Mouse (Mus musculus) megakaryocyte progenitor cell, adult 5-6 weeks (primary cell): ENCODE measurements at regions not wholly inside any gene's neighbourhood (a gene's known extent, or its start where the extent isn't known, plus 50 kb on each side); places are given as distances from the start of the nearest gene placed in this dataset.

Experiments
- ATAC-seq: replicated peaks from 2 replicates; pipeline ENCODE4 v1.8.0; 2016; ENCODE audit warnings: mild to moderate bottlenecking, moderate TSS enrichment, inconsistent platforms; ENCODE audit not compliant: poor library complexity

DNA sequence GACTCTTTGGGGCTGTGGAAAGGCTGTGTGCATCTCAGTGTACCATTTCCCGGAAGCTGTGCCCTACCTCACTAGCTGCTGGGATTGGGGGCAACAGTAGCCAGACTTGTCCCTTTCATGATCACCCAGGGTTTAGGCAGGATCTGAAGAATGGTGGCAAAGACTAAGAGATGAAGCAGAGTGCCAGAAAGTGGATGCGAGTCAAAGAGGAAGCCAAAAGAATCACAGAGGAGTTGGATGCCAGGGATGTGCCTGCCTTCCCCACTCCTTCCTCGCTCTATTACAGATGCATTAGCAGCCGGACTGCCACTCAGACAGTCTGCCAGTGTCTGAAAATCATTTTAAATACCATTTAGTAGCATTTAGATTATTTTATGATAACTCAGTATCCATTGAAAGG, 271.5 kb upstream of the Slc24a2 start:
- ATAC-seq = no peak

- no peak for ATAC-seq
Observed at GRCm38 (mm10) chr4:87500441-87500840, 270.2 kb upstream of the Slc24a2 start.

DNA sequence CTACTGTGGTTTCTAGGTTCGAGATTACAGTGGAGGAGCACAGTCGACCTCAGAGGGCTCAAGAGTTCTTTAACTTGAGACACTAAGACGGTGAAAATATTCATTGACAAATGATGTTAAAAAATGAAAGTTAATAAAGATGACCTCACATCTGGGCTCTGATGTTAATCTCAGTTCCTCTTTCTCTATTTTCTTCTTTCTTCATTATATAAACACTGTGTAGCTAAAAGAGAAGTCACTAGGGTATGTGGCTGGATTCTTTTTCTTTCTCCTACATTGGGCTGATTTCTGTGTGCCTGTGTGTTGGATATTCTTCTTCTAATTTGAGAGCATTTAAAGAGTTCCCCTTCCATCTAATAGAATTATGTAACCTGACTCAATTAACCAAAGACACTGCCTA, 257.5 kb upstream of the Slc24a2 start:
- peak; percentile 74 for ATAC-seq

DNA sequence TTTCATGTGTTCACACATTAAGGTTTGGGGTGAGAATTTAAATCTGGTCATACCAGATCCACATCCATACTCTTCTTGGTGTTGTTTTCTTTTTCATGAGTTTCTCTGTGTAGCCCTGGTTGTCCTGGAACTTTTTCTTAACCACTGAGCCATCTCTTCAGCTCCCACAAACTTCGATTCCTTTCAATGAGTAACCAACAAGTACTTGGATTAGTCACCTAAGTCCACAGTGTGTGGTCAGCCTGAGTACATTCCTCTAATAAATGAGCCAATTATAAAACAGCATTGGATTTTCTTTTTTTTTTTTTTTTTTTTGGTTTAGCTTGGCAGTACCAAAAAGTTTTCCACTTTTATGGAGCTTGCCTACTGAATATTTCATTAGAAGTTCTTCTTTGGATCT, 245.3 kb upstream of the Slc24a2 start:
- no peak for ATAC-seq

DNA sequence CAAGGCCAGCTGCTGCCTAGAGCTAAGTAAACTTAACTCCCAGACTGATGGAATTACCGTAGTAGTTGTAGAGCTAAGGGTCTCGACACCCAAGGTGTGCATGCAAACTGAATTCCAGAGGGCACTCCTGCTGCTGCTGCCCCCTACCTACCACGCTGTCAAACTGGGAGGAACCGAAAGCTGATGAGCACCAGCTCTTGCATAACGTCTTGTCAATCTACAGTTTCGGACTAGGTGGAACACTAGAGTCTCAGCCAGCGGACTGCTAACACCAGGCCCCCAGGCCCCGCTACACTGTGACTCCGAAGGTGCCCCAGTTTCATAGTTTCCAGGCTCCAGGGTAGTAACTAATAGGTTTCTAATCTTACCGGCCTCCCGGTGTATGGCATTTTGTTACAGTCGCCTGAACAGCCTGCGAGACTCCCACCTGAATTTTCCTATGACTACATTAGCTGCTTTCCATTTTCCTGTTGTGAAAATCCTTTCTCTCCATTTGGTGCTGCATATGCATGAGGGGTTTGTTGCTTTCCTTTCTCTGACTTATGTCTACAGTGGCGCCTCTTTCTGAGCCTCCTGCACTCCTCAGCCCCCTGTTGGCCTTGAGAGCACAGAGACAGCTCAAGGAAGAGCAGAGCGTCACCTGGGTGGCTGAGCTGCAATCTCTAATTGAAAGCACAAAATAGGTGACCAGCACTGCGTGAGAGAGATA, 243.2 kb upstream of the Slc24a2 start:
- no peak for ATAC-seq

GRCm38 (mm10) chr4:87472787-87473186, 242.5 kb upstream of the Slc24a2 start:
- ATAC-seq = no peak

DNA sequence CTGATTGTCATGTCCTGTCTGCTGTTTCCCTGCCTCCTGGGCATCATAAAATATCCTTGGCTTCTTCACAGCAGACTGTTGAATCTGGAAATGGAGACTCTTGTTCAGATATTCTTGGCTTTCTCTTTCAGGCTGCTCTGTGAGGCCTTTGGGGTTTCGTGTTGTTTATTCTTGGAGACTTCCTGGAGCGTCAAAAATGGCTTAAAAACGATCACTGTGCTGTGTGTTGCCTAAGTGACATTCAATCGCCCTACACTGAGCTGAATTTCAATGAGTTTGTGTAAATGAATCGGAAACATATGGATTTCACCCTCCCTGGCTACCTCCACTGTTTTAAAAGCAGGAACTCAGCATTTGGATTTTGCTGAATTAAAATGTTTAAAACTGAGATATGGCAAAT, 241.1 kb upstream of the Slc24a2 start:
- no peak for ATAC-seq

DNA sequence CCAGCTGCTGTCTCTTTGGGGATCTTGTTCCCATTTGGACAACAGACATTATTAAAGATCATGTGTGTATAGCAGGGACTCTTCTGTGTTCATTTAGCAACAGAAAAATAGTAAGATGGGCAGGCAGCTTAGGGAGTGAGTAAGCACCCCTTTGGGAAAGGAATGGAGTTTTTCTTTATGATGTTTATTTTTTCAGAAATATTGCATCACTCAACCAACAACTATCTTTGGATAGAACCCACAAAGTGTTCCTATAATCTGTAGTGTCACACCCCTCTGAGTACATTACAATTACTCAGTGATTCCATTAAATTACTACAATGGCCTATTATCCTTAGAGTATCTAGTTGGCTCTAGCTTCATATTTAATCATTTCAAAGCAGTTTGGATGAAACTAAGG, 237.3 kb upstream of the Slc24a2 start:
- no peak for ATAC-seq

GRCm38 (mm10) chr4:87467018-87467417, 236.7 kb upstream of the Slc24a2 start:
- no peak for ATAC-seq

DNA sequence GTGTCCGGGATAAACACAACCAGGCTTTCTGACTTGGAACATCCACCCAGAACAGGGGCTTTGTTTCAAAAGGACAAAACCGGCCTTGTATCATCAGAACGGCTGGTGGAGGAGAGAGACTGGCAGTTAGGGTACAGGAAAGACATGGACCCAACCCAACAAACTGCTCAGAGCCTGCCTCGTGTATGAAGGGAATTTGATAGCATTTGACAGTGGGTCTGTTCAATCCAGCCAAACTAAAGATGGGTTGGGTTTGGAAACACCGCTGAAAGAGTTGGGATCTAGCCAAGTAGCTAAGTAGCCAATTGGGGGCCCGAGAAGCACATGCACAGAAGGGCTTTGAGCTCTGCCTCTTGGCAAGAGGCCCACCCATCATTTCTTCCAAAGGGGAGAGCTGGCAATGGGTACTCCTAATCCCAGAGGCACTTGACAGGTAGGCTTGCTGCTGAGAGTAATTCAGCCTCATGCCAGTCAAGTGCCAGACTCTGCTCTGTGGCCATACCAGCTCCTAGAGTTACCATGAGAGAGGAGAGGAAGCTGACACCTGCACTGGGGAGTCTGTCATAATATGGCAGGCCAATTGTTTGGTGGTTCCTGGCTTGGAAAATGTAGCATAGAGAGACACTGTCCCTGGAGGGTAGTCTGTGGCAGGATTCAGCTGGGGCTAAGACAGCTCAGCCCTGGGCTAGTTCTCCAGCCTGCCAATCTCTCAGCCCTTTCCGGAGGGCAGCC, 231.1 kb upstream of the Slc24a2 start:
- ATAC-seq = no peak

GRCm38 (mm10) chr4:87455863-87456578, 225.7 kb upstream of the Slc24a2 start:
- peak; percentile 85 for ATAC-seq

DNA sequence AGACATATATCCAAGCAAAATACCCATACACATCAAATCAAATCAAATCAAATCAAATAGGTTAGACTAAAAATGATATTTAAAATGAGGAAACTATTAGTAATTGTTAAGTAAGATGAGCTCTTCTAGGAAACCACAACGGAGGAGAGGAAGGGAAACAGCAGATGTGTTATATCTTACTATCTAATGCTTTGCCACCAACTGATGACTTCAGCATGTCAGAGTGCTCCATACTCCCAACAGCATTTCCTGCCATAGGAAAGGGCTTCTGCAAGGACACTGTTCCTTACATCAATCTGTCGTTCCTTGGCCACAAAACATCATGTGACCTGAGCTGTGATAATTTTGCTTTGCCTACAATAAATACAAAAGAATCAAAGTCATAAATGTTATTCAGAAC, 221.8 kb upstream of the Slc24a2 start:
- ATAC-seq = peak; percentile 63

- no peak for ATAC-seq
Observed at GRCm38 (mm10) chr4:87451251-87451650, 221.0 kb upstream of the Slc24a2 start.

- peak; percentile 59 for ATAC-seq
Observed at GRCm38 (mm10) chr4:87448338-87448737, 218.1 kb upstream of the Slc24a2 start.

DNA sequence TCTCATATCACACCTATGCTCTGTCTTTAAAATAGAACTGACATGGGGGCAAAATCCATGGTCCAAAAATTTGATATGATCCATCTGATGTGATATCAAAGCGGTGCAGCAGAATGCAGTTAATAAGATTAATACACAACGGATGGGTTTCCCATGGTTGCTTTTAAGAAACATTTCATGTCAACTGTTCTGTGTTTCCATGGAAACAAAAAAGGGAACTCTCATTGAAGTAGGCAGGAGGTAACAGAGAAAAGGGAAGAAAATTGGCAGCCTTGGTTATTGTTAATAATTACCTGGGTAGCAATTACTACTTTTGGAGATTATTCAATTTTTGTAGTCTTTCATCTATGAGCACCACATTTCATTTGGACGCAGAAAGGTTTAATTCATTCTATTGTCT, 216.6 kb upstream of the Slc24a2 start:
- peak; percentile 50 for ATAC-seq

- peak; percentile 82 for ATAC-seq
Observed at GRCm38 (mm10) chr4:87434136-87434535, 203.9 kb upstream of the Slc24a2 start.

DNA sequence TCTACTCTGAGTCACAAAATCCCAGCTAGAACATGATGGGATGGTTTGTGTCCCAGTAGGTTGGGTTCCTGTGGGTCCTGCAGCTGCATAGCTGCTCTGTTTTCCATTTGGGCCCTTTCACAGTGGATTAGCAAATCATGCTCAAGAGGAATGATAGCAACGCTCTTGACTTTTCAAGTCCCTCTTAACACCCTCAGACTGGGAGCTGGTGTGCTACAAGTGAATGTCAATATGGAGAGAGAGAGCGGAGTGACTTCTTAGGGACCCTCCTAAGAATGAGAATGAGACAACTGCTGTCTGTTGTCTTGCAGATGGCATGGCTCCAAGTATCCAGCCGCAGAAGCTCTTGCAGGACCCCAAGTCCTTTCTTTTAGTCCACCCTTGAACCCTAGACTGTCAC, 198.1 kb upstream of the Slc24a2 start:
- ATAC-seq = no peak

- ATAC-seq = no peak
Observed at GRCm38 (mm10) chr4:87424066-87424465, 193.8 kb upstream of the Slc24a2 start.

DNA sequence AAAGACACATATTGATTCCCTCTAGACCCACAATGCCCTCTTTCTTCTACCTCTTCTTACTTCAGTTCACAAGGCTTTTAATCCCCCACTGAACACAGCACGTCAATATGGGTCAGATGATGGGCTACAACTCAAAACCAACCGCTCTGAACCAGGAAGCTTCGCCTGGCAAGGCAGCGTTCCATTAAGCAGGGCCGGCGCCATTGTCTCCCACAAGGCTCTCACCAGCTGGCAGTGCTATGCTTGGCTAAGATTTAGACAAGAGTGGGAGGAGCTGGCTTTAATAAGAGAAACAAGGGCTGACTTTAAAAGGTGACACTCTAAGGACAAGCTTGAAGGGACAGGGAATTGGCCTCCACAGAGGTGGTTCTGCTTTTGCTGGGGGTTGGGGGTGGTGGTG, 192.3 kb upstream of the Slc24a2 start:
- no peak for ATAC-seq

GRCm38 (mm10) chr4:87403354-87403753, 173.1 kb upstream of the Slc24a2 start:
- ATAC-seq = no peak

DNA sequence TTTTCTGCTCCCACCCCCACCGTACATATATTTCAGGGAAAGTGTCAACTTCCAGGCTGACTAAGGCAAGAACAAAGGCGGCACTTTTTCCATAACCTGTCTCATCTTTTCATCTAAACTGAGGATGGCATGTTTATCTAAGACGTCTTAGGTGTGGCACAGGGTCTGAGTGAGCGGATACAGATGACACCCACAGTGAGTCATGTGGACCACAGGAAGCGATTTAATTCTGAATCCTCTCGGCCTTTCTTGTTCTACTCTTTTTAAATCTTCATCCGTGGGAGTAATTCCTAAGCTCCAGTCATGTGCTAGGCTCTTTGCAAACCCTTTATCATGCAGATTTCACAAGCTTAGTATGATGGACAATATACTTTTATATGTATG, 171.9 kb upstream of the Slc24a2 start:
- ATAC-seq = no peak
